Mouse (Mus musculus) heart, adult 2 months (tissue): ENCODE results near the gene Dcp1a.

Experiments used
- CTCF ChIP-seq: fragments of 200-600 bp; IDR thresholded peaks from 2 replicates; pipeline ENCODE4 v1.8.1; 2022; ENCODE audit warnings: antibody characterized with exemption, mild to moderate bottlenecking, moderate library complexity
- EP300 ChIP-seq: fragments of 200-500 bp; IDR thresholded peaks from 2 replicates; pipeline ENCODE4 v1.6.1; 2011; ENCODE audit warnings: low read depth, low read length, control low read depth; ENCODE audit not compliant: insufficient read depth

DNA sequence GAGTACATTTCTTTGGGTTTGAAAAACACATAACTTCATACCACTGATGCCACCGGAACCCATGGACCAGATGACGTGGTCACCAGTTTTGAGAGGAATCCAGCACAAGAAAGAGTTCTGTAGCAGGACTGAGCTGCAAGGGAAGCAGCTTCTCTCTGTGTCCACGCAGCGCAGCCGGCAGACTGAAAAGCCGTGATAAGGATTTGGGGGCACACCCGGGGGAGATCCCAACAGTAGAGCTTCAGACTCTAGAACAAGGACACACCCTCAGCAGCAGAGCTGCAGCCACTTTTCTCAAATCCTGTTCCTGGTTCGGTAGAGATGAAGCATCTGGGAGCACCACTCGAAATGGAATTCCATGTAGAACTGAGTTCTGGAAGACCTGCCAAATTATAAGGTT lies 49.3 kb upstream of the Dcp1a start:
- TF ChIP-seq EP300 (no peak), CTCF (no peak)
